Mouse (Mus musculus) MEL (cell line): ENCODE results near the gene Creb3l2.

Source experiments
- CHD1 ChIP-seq: IDR thresholded peaks from 2 replicates; pipeline ENCODE4 v1.6.1; 2012; ENCODE audit warnings: low read depth, mild to moderate bottlenecking, inconsistent platforms, low read length, improper control_type of control experiment
- CHD2 ChIP-seq: IDR thresholded peaks from 2 replicates; pipeline ENCODE4 v1.6.1; 2011; ENCODE audit warnings: low read length, improper control_type of control experiment
- CTCF ChIP-seq, 3 experiments: IDR thresholded peaks in 2 of 3; conservative IDR thresholded peaks in 1 of 3; 2 replicates each; pipeline ENCODE4 v1.5.1; 2011 to 2012; ENCODE audit warnings: low read length in 3 of 3, low read depth in 2 of 3, mild to moderate bottlenecking in 2 of 3, improper control_type of control experiment in 1 of 3, inconsistent platforms in 1 of 3, mixed read lengths in 1 of 3, moderate library complexity in 1 of 3; ENCODE audit not compliant: control insufficient read depth in 1 of 3, insufficient read depth in 1 of 3, poor library complexity in 1 of 3, severe bottlenecking in 1 of 3
- GATA1 ChIP-seq: IDR thresholded peaks from 2 replicates; pipeline ENCODE4 v1.6.1; 2011; ENCODE audit warnings: low read depth, low read length, improper control_type of control experiment
- MAX ChIP-seq: IDR thresholded peaks from 2 replicates; pipeline ENCODE4 v1.6.1; 2011; ENCODE audit warnings: low read length, improper control_type of control experiment
- MXI1 ChIP-seq: IDR thresholded peaks from 2 replicates; pipeline ENCODE4 v1.6.1; 2011; ENCODE audit warnings: mild to moderate bottlenecking, low read depth, low read length, improper control_type of control experiment
- POLR2A ChIP-seq, 2 experiments: IDR thresholded peaks; 2 replicates each; pipeline ENCODE4 v1.6.1; 2011 to 2012; ENCODE audit warnings: low read length in 2 of 2, mild to moderate bottlenecking in 2 of 2, control low read depth in 1 of 2, improper control_type of control experiment in 1 of 2, low read depth in 1 of 2, moderate library complexity in 1 of 2; ENCODE audit not compliant: control insufficient read depth in 1 of 2, insufficient read depth in 1 of 2, poor library complexity in 1 of 2
- USF1 ChIP-seq: IDR thresholded peaks from 2 replicates; pipeline ENCODE4 v1.6.1; 2014; ENCODE audit warnings: low read depth, mild to moderate bottlenecking, inconsistent platforms, low read length, improper control_type of control experiment, moderate library complexity

GRCm38 (mm10) chr6:37369750-37370149 lies 72.2 kb downstream of the Creb3l2 start:
- TF ChIP-seq CHD2 (no peak), GATA1 (no peak), POLR2A (IDR thresholded peaks at IDR 0.05; ENCODE audit: control insufficient read depth in 1 of 2, insufficient read depth in 1 of 2, low read depth in 1 of 2, low read length in 2 of 2, poor library complexity in 1 of 2) (no peak), CTCF (IDR thresholded peaks at IDR 0.05 in 2 of 3, conservative IDR thresholded peaks at IDR 0.05 in 1 of 3; ENCODE audit: control insufficient read depth in 1 of 3, insufficient read depth in 1 of 3, low read depth in 2 of 3, low read length in 3 of 3, poor library complexity in 1 of 3, severe bottlenecking in 1 of 3) (no peak), CHD1 (no peak), USF1 (no peak), MXI1 (no peak), MAX (no peak)
